Mouse (Mus musculus): ENCODE data around the gene Hhat. TPM values are rescaled to one million over a fixed set of nuclear protein-coding genes. Genes with fewer than 3 reads are reported as not detected.
A peak's percentile ranks its signal among the peaks of the same experiment; 100 is the strongest.

Hhat gene
- total RNA-seq, 2 experiments from 2014 or later: 1.6 to 3.3 TPM

GRCm38 (mm10) chr1:192742394-192743251 lies 28.4 kb downstream of the Hhat start:
- DNase-seq: no peak

GRCm38 (mm10) chr1:192741896-192742295 lies 29.1 kb downstream of the Hhat start:
- DNase-seq: no peak

- peak; percentile 21 to 26 for DNase-seq
Measured at GRCm38 (mm10) chr1:192736524-192736923, 34.5 kb downstream of the Hhat start.

DNA sequence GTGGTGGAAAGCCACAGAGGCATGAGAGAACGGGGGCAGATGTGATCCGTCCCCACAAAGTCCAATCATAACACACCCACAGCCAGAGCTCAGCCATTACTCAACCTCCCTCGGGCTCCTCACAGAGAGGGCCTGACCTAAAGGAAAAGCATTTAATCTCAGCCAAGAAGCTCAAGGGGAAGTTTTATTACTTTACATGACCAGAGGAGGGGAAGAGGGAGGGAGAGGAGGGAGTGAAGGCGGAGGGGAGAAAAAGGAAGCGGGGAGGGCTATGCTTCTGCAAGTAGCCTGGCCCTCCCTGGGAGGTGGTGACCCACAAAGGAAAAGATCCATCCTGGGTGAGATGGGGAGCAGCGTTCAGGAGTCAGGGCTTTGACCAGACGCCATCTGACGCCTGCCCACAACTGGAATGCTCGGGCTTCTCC lies 35.0 kb downstream of the Hhat start:
- peak; percentile 40 to 56 for DNase-seq

DNA sequence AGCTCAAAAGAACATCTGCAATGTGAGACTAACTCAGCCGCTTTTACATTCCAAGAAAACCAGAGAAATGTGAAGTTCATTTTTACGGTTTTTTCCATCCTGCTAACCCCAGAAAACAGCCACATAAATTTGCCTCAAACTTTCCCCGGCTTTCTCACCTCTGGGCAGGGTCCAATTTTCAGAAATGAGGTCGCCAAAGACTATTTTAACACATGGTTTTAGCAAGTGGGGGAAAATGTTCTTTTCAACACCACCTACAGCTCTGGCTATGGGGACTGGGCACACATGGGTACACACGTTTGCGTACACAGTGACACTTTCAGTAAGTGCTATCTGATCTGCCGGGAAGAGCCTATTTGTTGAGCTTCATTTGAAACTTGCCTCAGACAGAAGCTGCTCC lies 40.5 kb downstream of the Hhat start:
- DNase-seq: no peak

DNA sequence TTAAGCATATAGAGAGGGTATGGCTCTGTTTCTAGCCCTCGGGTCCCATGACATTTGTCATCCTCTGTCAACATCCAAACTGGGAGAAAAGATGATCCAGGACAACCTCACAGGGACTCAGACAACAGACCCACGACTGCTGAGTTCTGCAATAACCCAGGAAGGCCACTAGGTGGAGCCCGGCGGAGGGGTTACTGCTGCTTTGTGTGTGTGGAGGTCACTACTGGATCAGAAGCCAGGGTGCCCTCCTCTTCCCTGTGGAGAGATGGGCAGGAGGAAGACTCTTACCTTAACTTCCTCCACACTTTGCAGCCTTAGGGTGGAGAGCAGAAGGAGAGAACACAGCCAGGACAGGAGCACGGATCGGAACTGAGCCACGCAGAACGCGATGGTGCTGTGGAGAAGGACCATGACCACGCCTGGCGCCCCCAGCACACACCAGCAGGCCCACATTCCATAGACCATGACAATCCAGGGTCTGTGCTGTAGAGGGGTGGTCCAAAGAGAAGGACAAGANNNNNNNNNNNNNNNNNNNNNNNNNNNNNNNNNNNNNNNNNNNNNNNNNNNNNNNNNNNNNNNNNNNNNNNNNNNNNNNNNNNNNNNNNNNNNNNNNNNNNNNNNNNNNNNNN lies 43.9 kb downstream of the Hhat start:
- peak; percentile 53 to 87 for DNase-seq

DNA sequence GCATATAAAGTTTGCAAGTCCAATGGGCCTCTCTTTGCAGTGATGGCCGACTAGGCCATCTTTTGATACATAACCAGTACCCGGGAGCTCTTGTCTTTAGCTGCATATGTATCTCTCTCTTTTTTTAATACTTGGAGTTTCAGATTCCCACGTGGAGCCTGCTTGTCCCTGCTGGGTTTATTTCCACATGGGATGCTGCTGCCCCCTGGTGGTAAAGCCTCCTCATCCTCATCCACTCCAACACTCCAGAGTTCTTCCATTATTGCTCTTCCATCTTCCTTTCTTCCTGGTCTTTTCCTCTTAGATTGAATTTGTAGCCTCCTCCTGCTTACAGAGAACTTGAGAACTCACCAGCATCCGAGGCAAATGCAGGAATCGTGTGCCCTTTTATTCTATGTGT lies 48.9 kb downstream of the Hhat start:
- DNase-seq: peak; percentile 29 to 81

DNA sequence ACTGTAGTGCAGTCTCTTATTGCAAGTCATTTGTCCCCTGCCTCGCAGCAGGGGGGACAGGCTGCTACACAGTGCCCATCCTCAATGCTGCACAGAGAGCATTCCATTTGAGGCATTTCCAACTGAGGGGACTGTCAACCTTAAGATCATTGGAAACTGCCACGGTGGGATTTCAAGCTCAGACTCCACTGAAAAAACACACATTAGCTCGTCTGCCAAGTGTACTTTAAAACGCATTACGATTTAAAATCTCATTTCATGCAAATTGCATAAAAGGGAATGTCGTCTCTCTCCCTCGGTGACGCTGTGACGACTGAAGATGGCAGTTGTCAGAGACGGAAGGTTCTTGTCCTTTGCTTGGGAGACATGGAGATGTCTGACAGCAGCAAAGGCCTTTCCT lies 50.9 kb downstream of the Hhat start:
- DNase-seq: no peak

DNA sequence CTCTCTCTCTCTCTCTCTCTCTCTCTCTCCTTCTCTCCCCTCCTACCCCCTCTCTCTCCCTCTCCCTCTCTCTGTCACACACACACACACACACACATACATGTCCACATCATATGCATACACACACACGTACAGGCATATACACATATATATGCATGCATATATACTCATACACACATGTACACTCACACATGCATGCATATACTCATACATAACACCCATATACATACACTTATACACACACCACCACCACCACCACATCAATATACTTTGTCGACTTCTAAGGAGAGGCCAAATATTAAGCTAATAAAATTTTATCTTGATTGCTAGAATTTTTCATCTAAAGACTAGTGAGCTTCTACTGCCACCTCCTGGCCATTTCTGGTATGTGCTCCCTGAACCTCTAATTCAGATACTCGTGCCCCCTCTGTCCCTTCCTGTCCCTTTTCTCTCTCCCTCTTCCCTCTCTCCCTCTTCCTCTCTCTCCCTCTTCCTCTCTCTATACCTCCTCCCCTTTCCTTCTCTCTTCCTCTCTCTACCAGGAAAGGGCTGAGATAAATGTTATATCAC lies 59.2 kb downstream of the Hhat start:
- peak; percentile 18 to 78 for DNase-seq

DNA sequence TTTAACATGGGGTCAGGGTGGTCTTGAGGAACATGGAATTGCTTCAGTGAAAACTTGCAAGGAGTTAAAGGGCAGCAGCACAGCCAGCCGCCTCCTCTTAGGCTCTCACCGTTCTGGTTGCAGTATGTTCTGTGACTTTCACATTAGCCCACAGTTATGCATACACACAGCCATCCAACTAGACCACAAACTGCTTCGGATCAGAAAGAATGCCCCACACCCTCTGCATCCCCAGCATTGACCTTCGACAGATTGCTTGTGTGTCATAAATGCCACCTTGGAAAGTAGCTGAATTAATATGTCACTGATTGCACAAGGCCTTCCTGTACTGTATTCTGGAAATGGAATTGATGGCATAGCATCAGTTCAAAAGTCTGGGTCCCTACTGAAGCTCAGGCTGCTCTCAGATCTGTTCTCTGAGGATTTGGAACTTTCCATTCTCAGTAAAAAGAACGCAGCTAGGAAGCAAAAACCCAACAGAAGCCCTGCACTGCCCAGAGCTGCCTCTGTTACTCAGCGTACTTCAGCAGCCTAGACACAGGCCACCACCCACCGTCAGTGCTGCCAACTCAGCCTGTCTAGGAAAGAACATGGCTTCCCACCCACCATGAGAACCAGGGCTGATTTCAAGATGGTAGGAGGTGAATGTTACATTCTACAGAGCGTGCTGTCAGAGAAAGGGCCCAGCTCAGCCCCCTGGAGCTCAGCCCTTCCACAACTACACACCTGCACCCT lies 70.5 kb downstream of the Hhat start:
- no peak for DNase-seq

GRCm38 (mm10) chr1:192699101-192699500 lies 71.9 kb downstream of the Hhat start:
- DNase-seq: no peak

DNA sequence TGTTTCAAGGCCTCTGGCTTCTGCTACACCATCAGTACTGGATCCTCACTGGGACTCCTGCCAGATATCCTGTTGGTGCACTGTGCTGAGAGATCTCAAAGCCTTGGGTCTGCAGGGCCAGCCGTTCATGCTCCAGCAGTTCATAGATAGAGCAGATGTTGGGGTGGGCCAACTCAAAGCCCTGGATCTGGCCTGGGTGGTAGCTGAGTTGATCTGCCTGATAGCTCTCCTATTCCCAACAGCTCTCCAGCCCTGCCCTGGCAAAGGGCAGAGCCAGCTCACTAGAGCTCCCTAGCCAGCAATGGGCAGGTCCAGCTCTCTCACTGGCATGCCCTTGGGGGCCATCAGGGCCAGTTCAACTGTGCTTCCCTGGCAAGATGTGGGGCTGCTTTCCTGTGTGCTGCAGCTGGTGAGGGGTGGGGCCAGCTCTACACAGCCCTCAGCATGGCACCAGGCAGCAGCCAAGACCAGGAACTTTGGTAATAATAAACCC lies 74.6 kb downstream of the Hhat start:
- no peak for DNase-seq

- no peak for DNase-seq
Measured at GRCm38 (mm10) chr1:192693644-192694043, 77.4 kb downstream of the Hhat start.

- DNase-seq: no peak
Measured at GRCm38 (mm10) chr1:192692982-192693381, 78.0 kb downstream of the Hhat start.

- no peak for DNase-seq
Measured at GRCm38 (mm10) chr1:192682219-192682951, 88.6 kb downstream of the Hhat start.

GRCm38 (mm10) chr1:192677236-192677635 lies 93.8 kb downstream of the Hhat start:
- no peak for DNase-seq

- DNase-seq: no peak
Measured at GRCm38 (mm10) chr1:192663608-192664007, 107.4 kb downstream of the Hhat start.

GRCm38 (mm10) chr1:192663092-192663491 lies 107.9 kb downstream of the Hhat start:
- no peak for DNase-seq

- DNase-seq: no peak
Measured at GRCm38 (mm10) chr1:192661612-192662011, 109.4 kb downstream of the Hhat start.

DNA sequence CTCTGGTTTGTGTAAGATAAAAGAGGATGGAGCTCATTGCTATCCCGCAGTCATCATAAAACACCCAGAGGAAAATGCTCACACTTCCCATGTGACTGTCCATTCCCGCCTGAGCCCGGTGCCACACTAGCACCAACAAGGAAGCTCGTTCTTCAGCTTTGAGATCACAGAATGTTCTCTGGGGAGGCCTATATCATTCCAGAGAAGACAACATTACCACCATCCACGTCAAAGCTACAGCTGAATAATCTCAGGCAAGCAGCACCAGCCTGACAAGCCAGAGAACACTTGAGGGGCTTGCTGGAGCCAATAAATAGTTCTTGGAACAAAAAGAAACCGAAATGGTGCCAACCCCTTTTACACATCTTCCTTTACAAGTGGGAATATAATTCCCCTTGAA lies 113.6 kb downstream of the Hhat start:
- no peak for DNase-seq

DNA sequence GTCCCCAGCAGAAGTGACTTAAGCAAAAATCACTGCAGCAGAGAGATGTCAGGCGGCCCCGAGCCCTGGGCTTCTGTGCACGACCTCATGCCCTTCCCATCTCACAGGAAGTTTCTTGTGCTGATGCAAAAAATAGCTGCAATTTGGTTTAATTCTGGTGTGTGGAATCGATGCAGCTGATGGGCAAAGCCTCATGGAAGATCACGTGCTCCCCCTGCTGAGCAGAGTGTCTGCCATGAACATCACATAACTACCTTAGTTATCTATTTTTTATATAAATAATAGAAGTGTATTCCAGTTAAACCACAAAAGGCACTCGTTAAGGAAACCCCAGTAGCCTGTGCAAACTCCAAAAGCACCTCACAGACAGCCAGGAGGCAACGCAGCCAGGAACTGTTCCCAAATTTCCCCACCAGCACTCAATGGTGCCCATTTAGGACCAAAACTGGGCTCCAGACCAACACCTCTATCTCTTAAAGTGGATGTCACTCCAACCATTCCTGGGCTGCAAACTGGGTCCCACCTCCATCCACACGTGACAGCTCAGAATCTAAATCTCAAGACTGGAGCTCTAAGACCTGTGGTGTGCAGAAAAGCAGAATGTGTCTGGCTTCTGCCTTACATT lies 118.9 kb downstream of the Hhat start:
- DNase-seq: peak; percentile 47 to 62

All from heart, adult 18-20 months (tissue).